Comparison of ENCODE assay signal across 29 mouse cellular contexts in the genomic region with DNA sequence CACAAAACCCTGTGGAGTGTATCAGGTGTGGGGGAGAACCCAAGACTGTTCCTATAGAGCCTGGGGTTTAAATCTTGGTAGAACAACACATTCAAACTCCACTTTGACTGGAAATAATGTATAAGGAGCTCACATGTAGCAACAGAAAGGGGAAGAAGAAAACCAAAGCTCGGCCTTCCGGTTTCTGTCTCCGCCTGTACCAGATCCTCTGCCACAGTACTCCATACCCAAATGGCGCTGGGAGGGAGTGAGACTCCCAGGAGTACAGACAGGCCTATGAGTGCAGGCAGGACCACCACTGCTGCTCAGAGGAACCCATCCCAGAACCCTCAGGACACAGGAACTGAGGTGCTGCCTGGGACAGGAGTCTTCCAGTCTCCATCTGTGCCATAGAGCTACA. TPM values are rescaled to one million over a fixed set of nuclear protein-coding genes. Genes with fewer than 3 reads are reported as not detected.
DNase-seq lines count a peak whose midpoint lies in the region; ATAC-seq and TF ChIP-seq lines count a peak whose summit lies in the region.
"Had no signal": no experiment of that assay in that cellular context is flagged by ENCODE, and none has a peak within 500 bp of the region (broad histone marks: within the 10 kb centered on the region; RNA-seq: fewer than 3 reads in every experiment).

No protein-coding gene starts in this region.

- H3K27me3 ChIP-seq in forebrain, embryonic 11.5 days (ENCODE audit: control insufficient read depth, insufficient read depth, low read length), result no peaks in the 10 kb centered on the region
- H3K27me3 ChIP-seq in forebrain, embryonic 14.5 days (replicated peaks; ENCODE audit: control insufficient read depth, insufficient read depth, low read length), result no peaks in the 10 kb centered on the region
- no peaks in the 10 kb centered on the region for H3K27me3 ChIP-seq in kidney, adult 2 months (replicated peaks; ENCODE audit: control insufficient read depth, insufficient read depth, low read length)
- H3K27me3 ChIP-seq: CH12.LX; embryonic facial prominence, embryonic 13.5 days; embryonic facial prominence, embryonic 15.5 days; forebrain, embryonic 13.5 days; Patski had no signal

- H3K4me3 ChIP-seq in forebrain, embryonic 11.5 days (ENCODE audit: low read depth, low read length), result no peak overlapping the region
- no peak overlapping the region for H3K4me3 ChIP-seq in forebrain, embryonic 14.5 days (ENCODE audit: low read depth, low read length)
- H3K4me3 ChIP-seq in bone marrow macrophage, adult 2 months (ENCODE audit: insufficient read depth, low read length), result no peak overlapping the region
- H3K4me3 ChIP-seq in kidney, adult 2 months (ENCODE audit: insufficient read depth, low read depth, low read length), result no peak overlapping the region
- H3K4me3 ChIP-seq: embryonic facial prominence, embryonic 13.5 days; embryonic facial prominence, embryonic 15.5 days; erythroblast, embryonic 14.5 days; forebrain, embryonic 10.5 days; forebrain, embryonic 13.5 days had no signal

- no peaks in the 10 kb centered on the region for H3K36me3 ChIP-seq in forebrain, embryonic 11.5 days (ENCODE audit: control insufficient read depth, insufficient read depth, low read length)
- no peaks in the 10 kb centered on the region for H3K36me3 ChIP-seq in forebrain, embryonic 14.5 days (ENCODE audit: control insufficient read depth, insufficient read depth, low read length)
- H3K36me3 ChIP-seq in kidney, adult 2 months (ENCODE audit: control insufficient read depth, insufficient read depth, low read length), result no peaks in the 10 kb centered on the region
- H3K36me3 ChIP-seq: embryonic facial prominence, embryonic 13.5 days; embryonic facial prominence, embryonic 15.5 days; forebrain, embryonic 10.5 days; G1E had no signal

- no peak overlapping the region for H3K4me2 ChIP-seq in forebrain, embryonic 11.5 days (ENCODE audit: low read depth, low read length, severe bottlenecking)
- H3K4me2 ChIP-seq in forebrain, embryonic 14.5 days (ENCODE audit: low read length), result no peak overlapping the region
- H3K4me2 ChIP-seq: embryonic facial prominence, embryonic 13.5 days; embryonic facial prominence, embryonic 15.5 days; forebrain, embryonic 13.5 days had no signal

- 92% methylated on average over 4 of the region's 4 CpGs for WGBS in forebrain, embryonic 11.5 days
- 89% methylated on average over 4 of the region's 4 CpGs for WGBS in forebrain, embryonic 14.5 days
- whole genome bisulfite sequencing in kidney, adult 2 months, result 94% methylated on average over 4 of the region's 4 CpGs

- no peak overlapping the region for H3K9ac ChIP-seq in forebrain, embryonic 11.5 days (ENCODE audit: low read length)
- H3K9ac ChIP-seq in forebrain, embryonic 14.5 days (ENCODE audit: low read length), result no peak overlapping the region
- H3K9ac ChIP-seq: embryonic facial prominence, embryonic 13.5 days; embryonic facial prominence, embryonic 15.5 days; forebrain, embryonic 13.5 days had no signal

- no peak overlapping the region for H3K27ac ChIP-seq in forebrain, embryonic 11.5 days (ENCODE audit: low read depth, low read length)
- no peak overlapping the region for H3K27ac ChIP-seq in forebrain, embryonic 14.5 days (ENCODE audit: low read depth, low read length)
- peak overlapping the region; percentile 30; the same call in 1 of the 2 replicates for H3K27ac ChIP-seq in bone marrow macrophage, adult 2 months (ENCODE audit: insufficient read depth, low read depth, low read length)
- H3K27ac ChIP-seq in kidney, adult 2 months (ENCODE audit: insufficient read depth, low read depth, low read length), result no peak overlapping the region
- H3K27ac ChIP-seq: embryonic facial prominence, embryonic 13.5 days; embryonic facial prominence, embryonic 15.5 days; forebrain, embryonic 10.5 days; forebrain, embryonic 13.5 days had no signal

- ATAC-seq in forebrain, embryonic 11.5 days (replicated peaks; ENCODE audit: low FRiP score), result no peak
- ATAC-seq in forebrain, embryonic 14.5 days, result no peak
- peak; percentile 69 for ATAC-seq in granulocyte monocyte progenitor cell, adult 5-6 weeks (replicated peaks; ENCODE audit: poor library complexity, severe bottlenecking)
- ATAC-seq in megakaryocyte progenitor cell, adult 5-6 weeks (replicated peaks; ENCODE audit: poor library complexity), result 0 out of 2 replicates have a peak, but pooled peaks have one; percentile 23
- ATAC-seq: activated CD4-positive, CD25-positive, alpha-beta regulatory T cell, adult 4 months; CD4-positive, CD25-positive, alpha-beta regulatory T cell, adult 4 months; forebrain, embryonic 13.5 days; forebrain, embryonic 16.5 days; Patski had no signal

- no peaks in the 10 kb centered on the region for H3K9me3 ChIP-seq in forebrain, embryonic 11.5 days (ENCODE audit: control insufficient read depth, low read length)
- no peaks in the 10 kb centered on the region for H3K9me3 ChIP-seq in forebrain, embryonic 14.5 days (replicated peaks; ENCODE audit: control insufficient read depth, low read length)
- H3K9me3 ChIP-seq: embryonic facial prominence, embryonic 13.5 days; embryonic facial prominence, embryonic 15.5 days; forebrain, embryonic 10.5 days; forebrain, embryonic 13.5 days; G1E had no signal

- no peaks in the 10 kb centered on the region for H3K4me1 ChIP-seq in forebrain, embryonic 11.5 days (replicated peaks; ENCODE audit: control insufficient read depth, insufficient read depth, low read length)
- no peaks in the 10 kb centered on the region for H3K4me1 ChIP-seq in forebrain, embryonic 14.5 days (ENCODE audit: control insufficient read depth, insufficient read depth, low read length)
- peaks cover 19% of the 10 kb centered on the region for H3K4me1 ChIP-seq in bone marrow macrophage, adult 2 months (ENCODE audit: control insufficient read depth, insufficient read depth, low read length)
- H3K4me1 ChIP-seq in kidney, adult 2 months (ENCODE audit: control insufficient read depth, insufficient read depth, low read length), result no peaks in the 10 kb centered on the region
- H3K4me1 ChIP-seq: embryonic facial prominence, embryonic 15.5 days; forebrain, embryonic 10.5 days; forebrain, embryonic 13.5 days had no signal

- TF ChIP-seq POLR2A in bone marrow macrophage, adult 2 months (IDR thresholded peaks at IDR 0.05; ENCODE audit: borderline replicate concordance, low read depth, low read length), result no peak
- no peak for TF ChIP-seq POLR2A in kidney, adult 2 months (IDR thresholded peaks at IDR 0.05; ENCODE audit: low read depth, low read length)

- DNase-seq in forebrain, embryonic 11.5 days (ENCODE audit: low spot score), result peak; percentile 23
- DNase-seq in forebrain, embryonic 14.5 days (ENCODE audit: low spot score), result no peak
- DNase-seq in heart, postnatal 36 days, result no peak
- DNase-seq in kidney, adult 2 months, result no peak
- DNase-seq in heart, adult 9 months (ENCODE audit: low spot score in 2 of 2), result no peak
- DNase-seq: adrenal gland, adult 8-10 months; adrenal gland, postnatal 14 days; adrenal gland, postnatal 36 days; B cell, adult 2 months; cerebellum, adult 11 months; cerebellum, adult 18-20 months; cerebellum, adult 8-10 months; cerebellum, adult 9-11 months; cerebellum, postnatal 25 days; embryo, embryonic 11 days had no signal

- TF ChIP-seq CTCF in bone marrow macrophage, adult 2 months (IDR thresholded peaks at IDR 0.05; ENCODE audit: low read depth, low read length), result no peak
- TF ChIP-seq CTCF in kidney, adult 2 months (conservative IDR thresholded peaks at IDR 0.05; ENCODE audit: insufficient read depth, insufficient read length, low read depth, low read length), result no peak

- intact Hi-C loops in heart, postnatal 36 days (cut with DNase I), result no loop called here

RNA-seq across cellular contexts. Expression of gene Tlr2, which starts 17.8 kb away (rescaled TPM):
- polyA plus RNA-seq in forebrain, embryonic 11.5 days (2014; fragmentation: Nextera tagmentation; extraction: Ambion mirVana), result 1.3 and 1.4 TPM in 2 replicates
- polyA plus RNA-seq in forebrain, embryonic 14.5 days (2014; fragmentation: Nextera tagmentation; extraction: Ambion mirVana), result 0.77 and 1.3 TPM in 2 replicates
- polyA plus RNA-seq in bone marrow macrophage, adult 2 months (2012; ENCODE audit: insufficient read depth, insufficient read length, missing spikeins), result 120 and 121 TPM in 2 replicates
- 11.2 and 13.4 TPM in 2 replicates for total RNA-seq in granulocyte monocyte progenitor cell, adult 5-6 weeks (2014; fragmentation: Nextera tagmentation)
- 7.8 and 14.1 TPM in 2 replicates for total RNA-seq in granulocyte monocyte progenitor cell, adult 5-6 weeks (2017)
- 9.3 and 15.9 TPM in 2 replicates for total RNA-seq in megakaryocyte progenitor cell, adult 5-6 weeks (2015)
- 10.6 and 16.0 TPM in 2 replicates for total RNA-seq in megakaryocyte progenitor cell, adult 5-6 weeks (2017)
- 1 to 10 TPM; 2.7 to 2.9 TPM for total RNA-seq in heart, postnatal 36 days (2021)
- polyA plus RNA-seq in kidney, adult 2 months (2012; rRNA removed), result 1.9 and 2.1 TPM in 2 replicates
- polyA plus RNA-seq: erythroblast, embryonic 14.5 days; G1E had no signal

RNA-seq across cellular contexts. Expression of gene Sfrp2, which starts 57.7 kb away (rescaled TPM):
- polyA plus RNA-seq in forebrain, embryonic 11.5 days (2014; fragmentation: Nextera tagmentation; extraction: Ambion mirVana), result 102 and 107 TPM in 2 replicates
- 27.2 and 33.6 TPM in 2 replicates for polyA plus RNA-seq in forebrain, embryonic 14.5 days (2014; fragmentation: Nextera tagmentation; extraction: Ambion mirVana)
- 1.2 and 1.3 TPM in 2 replicates for polyA plus RNA-seq in bone marrow macrophage, adult 2 months (2012; ENCODE audit: insufficient read depth, insufficient read length, missing spikeins)
- total RNA-seq in granulocyte monocyte progenitor cell, adult 5-6 weeks (2014; fragmentation: Nextera tagmentation), result not detected in 2 replicates
- not detected in 2 replicates for total RNA-seq in granulocyte monocyte progenitor cell, adult 5-6 weeks (2017)
- not detected in 2 replicates for total RNA-seq in megakaryocyte progenitor cell, adult 5-6 weeks (2015)
- total RNA-seq in megakaryocyte progenitor cell, adult 5-6 weeks (2017), result not detected in 2 replicates
- total RNA-seq in heart, postnatal 36 days (2021), result 1 to 10 TPM; 5.2 to 5.7 TPM
- polyA plus RNA-seq in kidney, adult 2 months (2012; rRNA removed), result 14.0 and 30.5 TPM in 2 replicates
- polyA plus RNA-seq: erythroblast, embryonic 14.5 days; G1E had no signal

Comparison
In these comparisons a context has a peak if more than half of its experiments do, and no peak if none do; other contexts are left out.
1. ATAC-seq: peak in granulocyte monocyte progenitor cell, adult 5-6 weeks (single experiment) and megakaryocyte progenitor cell, adult 5-6 weeks (single experiment); none in forebrain, embryonic 11.5 days (single experiment) and forebrain, embryonic 14.5 days (single experiment).
2. RNA of gene Tlr2, which starts 17.8 kb away (polyA plus RNA-seq): 120 to 121 TPM in bone marrow macrophage, adult 2 months; 1.9 to 2.1 TPM in kidney, adult 2 months, 1.3 to 1.4 TPM in forebrain, embryonic 11.5 days and 0.77 to 1.3 TPM in forebrain, embryonic 14.5 days; every median in the first group is over 10 times any median in the second.